Mouse (Mus musculus): Measurements from ENCODE around the gene Atp6v0a1. TPM values are rescaled to one million over a fixed set of nuclear protein-coding genes. Genes with fewer than 3 reads are reported as not detected.

Gene Atp6v0a1
- polyA plus RNA-seq, 1 experiment from 2014 or later, result 28.0 TPM

- Histone ChIP-seq H3K4me3 (ENCODE audit: low read depth, low read length) (no peak overlapping the region), H3K4me1 (ENCODE audit: control insufficient read depth, insufficient read depth, low read length) (peaks cover 6% of the 10 kb centered on the region; the same call in 1 of the 2 replicates), H3K36me3 (replicated peaks; ENCODE audit: control insufficient read depth, insufficient read depth, low read depth, low read length) (no peaks in the 10 kb centered on the region), H3K27ac (replicated peaks; ENCODE audit: low read depth, low read length) (no peak overlapping the region), H3K4me2 (ENCODE audit: low read depth, low read length) (no peak overlapping the region), H3K27me3 (ENCODE audit: control insufficient read depth, insufficient read depth, low read length) (peaks cover 27% of the 10 kb centered on the region), H3K9me3 (replicated peaks; ENCODE audit: control insufficient read depth, low read length) (no peaks in the 10 kb centered on the region), H3K9ac (replicated peaks; ENCODE audit: low read length) (no peak overlapping the region)
- ATAC-seq (replicated peaks; ENCODE audit: insufficient number of reproducible peaks, low FRiP score, low TSS enrichment, low read depth) (no peak), DNase-seq (ENCODE audit: low spot score) (no peak)
- WGBS, result 88% methylated on average over 6 of the region's 6 CpGs
Observed at GRCm38 (mm10) chr11:100964901-100965542, 44.2 kb upstream of the Atp6v0a1 start.

DNA sequence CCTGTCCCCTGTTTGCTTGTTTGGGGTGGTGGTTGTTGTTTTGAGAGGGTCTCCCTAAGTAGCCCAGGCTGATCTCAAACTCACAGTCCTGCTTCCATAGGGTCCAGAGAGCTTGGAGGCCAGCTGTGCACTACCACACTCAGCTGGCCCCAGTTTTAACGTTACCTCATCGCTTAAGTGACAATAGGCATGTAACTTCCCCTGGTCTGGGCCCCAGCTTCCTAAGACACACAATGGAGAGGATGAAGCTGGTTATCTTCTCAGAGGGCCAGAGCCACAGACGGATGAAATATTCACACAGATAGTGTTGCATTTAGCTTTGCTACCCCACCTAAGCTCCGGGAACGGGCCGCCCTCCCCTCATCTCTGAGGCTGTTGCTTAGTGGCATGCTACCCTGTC lies 43.5 kb upstream of the Atp6v0a1 start:
- no peak for ATAC-seq (replicated peaks; ENCODE audit: insufficient number of reproducible peaks, low FRiP score, low TSS enrichment, low read depth)
- Histone ChIP-seq H3K4me1 (ENCODE audit: control insufficient read depth, insufficient read depth, low read length) (peaks cover 7% of the 10 kb centered on the region; the same call in 1 of the 2 replicates), H3K4me2 (ENCODE audit: low read depth, low read length) (no peak overlapping the region), H3K9me3 (replicated peaks; ENCODE audit: control insufficient read depth, low read length) (no peaks in the 10 kb centered on the region), H3K27ac (replicated peaks; ENCODE audit: low read depth, low read length) (no peak overlapping the region), H3K4me3 (ENCODE audit: low read depth, low read length) (no peak overlapping the region), H3K36me3 (replicated peaks; ENCODE audit: control insufficient read depth, insufficient read depth, low read depth, low read length) (no peaks in the 10 kb centered on the region), H3K9ac (replicated peaks; ENCODE audit: low read length) (no peak overlapping the region), H3K27me3 (ENCODE audit: control insufficient read depth, insufficient read depth, low read length) (peaks cover 34% of the 10 kb centered on the region)
- 86% methylated on average over 6 of the region's 6 CpGs for WGBS
- no peak for DNase-seq (ENCODE audit: low spot score)

- peaks cover 7% of the 10 kb centered on the region; the same call in 1 of the 2 replicates for H3K4me1 ChIP-seq (ENCODE audit: control insufficient read depth, insufficient read depth, low read length)
Observed at GRCm38 (mm10) chr11:100967376-100967775, 41.9 kb upstream of the Atp6v0a1 start.

GRCm38 (mm10) chr11:100967881-100968420 lies 41.3 kb upstream of the Atp6v0a1 start:
- no peak overlapping the region for H3K9ac ChIP-seq (replicated peaks; ENCODE audit: low read length)
- H3K27ac ChIP-seq (replicated peaks; ENCODE audit: low read depth, low read length), result no peak overlapping the region
- WGBS, result 82% methylated on average over 5 of the region's 5 CpGs
- H3K27me3 ChIP-seq (ENCODE audit: control insufficient read depth, insufficient read depth, low read length), result peaks cover 50% of the 10 kb centered on the region
- H3K4me3 ChIP-seq (ENCODE audit: low read depth, low read length), result no peak overlapping the region
- H3K4me1 ChIP-seq (ENCODE audit: control insufficient read depth, insufficient read depth, low read length), result peaks cover 7% of the 10 kb centered on the region; the same call in 1 of the 2 replicates
- no peaks in the 10 kb centered on the region for H3K9me3 ChIP-seq (replicated peaks; ENCODE audit: control insufficient read depth, low read length)
- 0 out of 2 replicates have a peak overlapping the region, but pooled peaks have one; percentile 10 for H3K4me2 ChIP-seq (ENCODE audit: low read depth, low read length)
- H3K36me3 ChIP-seq (replicated peaks; ENCODE audit: control insufficient read depth, insufficient read depth, low read depth, low read length), result no peaks in the 10 kb centered on the region
- ATAC-seq (replicated peaks; ENCODE audit: insufficient number of reproducible peaks, low FRiP score, low TSS enrichment, low read depth) (no peak), DNase-seq (ENCODE audit: low spot score) (no peak)

More at GRCm38 (mm10) chr11:100967376-100967775, 41.9 kb upstream of the Atp6v0a1 start:
- no peak overlapping the region for H3K27ac ChIP-seq (replicated peaks; ENCODE audit: low read depth, low read length)
- no peak for DNase-seq (ENCODE audit: low spot score)
- WGBS, result 68% methylated on average over 5 of the region's 5 CpGs
- no peaks in the 10 kb centered on the region for H3K9me3 ChIP-seq (replicated peaks; ENCODE audit: control insufficient read depth, low read length)
- H3K36me3 ChIP-seq (replicated peaks; ENCODE audit: control insufficient read depth, insufficient read depth, low read depth, low read length), result no peaks in the 10 kb centered on the region
- H3K27me3 ChIP-seq (ENCODE audit: control insufficient read depth, insufficient read depth, low read length), result peaks cover 46% of the 10 kb centered on the region
- ATAC-seq (replicated peaks; ENCODE audit: insufficient number of reproducible peaks, low FRiP score, low TSS enrichment, low read depth), result no peak
- no peak overlapping the region for H3K4me2 ChIP-seq (ENCODE audit: low read depth, low read length)
- no peak overlapping the region for H3K9ac ChIP-seq (replicated peaks; ENCODE audit: low read length)
- no peak overlapping the region for H3K4me3 ChIP-seq (ENCODE audit: low read depth, low read length)

- Histone ChIP-seq H3K27me3 (ENCODE audit: control insufficient read depth, insufficient read depth, low read length) (peaks cover 50% of the 10 kb centered on the region), H3K4me1 (ENCODE audit: control insufficient read depth, insufficient read depth, low read length) (peaks cover 7% of the 10 kb centered on the region; the same call in 1 of the 2 replicates), H3K4me2 (ENCODE audit: low read depth, low read length) (no peak overlapping the region), H3K9me3 (replicated peaks; ENCODE audit: control insufficient read depth, low read length) (no peaks in the 10 kb centered on the region), H3K4me3 (ENCODE audit: low read depth, low read length) (no peak overlapping the region), H3K9ac (replicated peaks; ENCODE audit: low read length) (no peak overlapping the region), H3K36me3 (replicated peaks; ENCODE audit: control insufficient read depth, insufficient read depth, low read depth, low read length) (no peaks in the 10 kb centered on the region), H3K27ac (replicated peaks; ENCODE audit: low read depth, low read length) (no peak overlapping the region)
- WGBS, result 78% methylated on average over 5 of the region's 5 CpGs
- DNase-seq (ENCODE audit: low spot score) (no peak), ATAC-seq (replicated peaks; ENCODE audit: insufficient number of reproducible peaks, low FRiP score, low TSS enrichment, low read depth) (no peak)
Observed at GRCm38 (mm10) chr11:100968501-100968900, 40.8 kb upstream of the Atp6v0a1 start.

GRCm38 (mm10) chr11:100969189-100969743 lies 40.0 kb upstream of the Atp6v0a1 start:
- WGBS, result 6% methylated on average over 35 of the region's 35 CpGs
- peaks cover 50% of the 10 kb centered on the region for H3K27me3 ChIP-seq (ENCODE audit: control insufficient read depth, insufficient read depth, low read length)
- peak overlapping the region; percentile 82 for H3K4me2 ChIP-seq (ENCODE audit: low read depth, low read length)
- H3K9ac ChIP-seq (replicated peaks; ENCODE audit: low read length), result peak overlapping the region; percentile 30
- H3K4me3 ChIP-seq (ENCODE audit: low read depth, low read length), result peak overlapping the region; percentile 44
- H3K9me3 ChIP-seq (replicated peaks; ENCODE audit: control insufficient read depth, low read length), result no peaks in the 10 kb centered on the region
- ATAC-seq (replicated peaks; ENCODE audit: insufficient number of reproducible peaks, low FRiP score, low TSS enrichment, low read depth) (no peak), DNase-seq (ENCODE audit: low spot score) (peak; percentile 32)
- peaks cover 7% of the 10 kb centered on the region; the same call in 1 of the 2 replicates for H3K4me1 ChIP-seq (ENCODE audit: control insufficient read depth, insufficient read depth, low read length)
- no peak overlapping the region for H3K27ac ChIP-seq (replicated peaks; ENCODE audit: low read depth, low read length)
- no peaks in the 10 kb centered on the region for H3K36me3 ChIP-seq (replicated peaks; ENCODE audit: control insufficient read depth, insufficient read depth, low read depth, low read length)

- ATAC-seq (replicated peaks; ENCODE audit: insufficient number of reproducible peaks, low FRiP score, low TSS enrichment, low read depth), result no peak
- Histone ChIP-seq H3K4me3 (ENCODE audit: low read depth, low read length) (peak overlapping the region; percentile 44), H3K9ac (replicated peaks; ENCODE audit: low read length) (peak overlapping the region; percentile 30), H3K4me2 (ENCODE audit: low read depth, low read length) (peak overlapping the region; percentile 82), H3K27me3 (ENCODE audit: control insufficient read depth, insufficient read depth, low read length) (peaks cover 50% of the 10 kb centered on the region), H3K36me3 (replicated peaks; ENCODE audit: control insufficient read depth, insufficient read depth, low read depth, low read length) (no peaks in the 10 kb centered on the region), H3K4me1 (ENCODE audit: control insufficient read depth, insufficient read depth, low read length) (peaks cover 7% of the 10 kb centered on the region; the same call in 1 of the 2 replicates), H3K27ac (replicated peaks; ENCODE audit: low read depth, low read length) (no peak overlapping the region), H3K9me3 (replicated peaks; ENCODE audit: control insufficient read depth, low read length) (no peaks in the 10 kb centered on the region)
- WGBS, result under 1% methylated on average over 65 of the region's 65 CpGs
- peak; percentile 22 for DNase-seq (ENCODE audit: low spot score)
Observed at GRCm38 (mm10) chr11:100969744-100970556, 39.3 kb upstream of the Atp6v0a1 start.
